Mouse (Mus musculus) limb, embryonic 13.5 days (tissue): ENCODE results near the gene Relt. TPM values are rescaled to one million over a fixed set of nuclear protein-coding genes. Genes with fewer than 3 reads are reported as not detected.
"Not testable (repeated sequence)": the region's sequence is repeated elsewhere in the genome, so short reads cannot be mapped to it uniquely, and the experiment has no call there.

Source experiments
- ATAC-seq: fragments of 200-750 bp; cut with Nextera tagmentation; 2 replicates; pipeline ENCODE4 v1.8.0; 2017; ENCODE audit warnings: low read depth, moderate number of reproducible peaks, moderate TSS enrichment; ENCODE audit not compliant: low FRiP score
- H3K27ac ChIP-seq: fragments of 300-500 bp; sonication (generic); 2 replicates; pipeline ENCODE4 v1.5.1; 2015; ENCODE audit warnings: inconsistent platforms, mild to moderate bottlenecking, moderate library complexity
- H3K27me3 ChIP-seq: fragments of 300-500 bp; sonication (generic); 2 replicates; pipeline ENCODE4 v1.6.1; 2015; ENCODE audit warnings: mild to moderate bottlenecking, inconsistent platforms
- H3K36me3 ChIP-seq: fragments of 300-500 bp; sonication (generic); 2 replicates; pipeline ENCODE4 v1.6.1; 2015; ENCODE audit warnings: inconsistent platforms, mild to moderate bottlenecking, moderate library complexity
- H3K4me1 ChIP-seq: fragments of 300-500 bp; sonication (generic); 2 replicates; pipeline ENCODE4 v1.6.1; 2015; ENCODE audit warnings: inconsistent platforms
- H3K4me2 ChIP-seq: fragments of 300-500 bp; sonication (generic); replicated peaks from 2 replicates; pipeline ENCODE4 v1.6.1; 2015; ENCODE audit warnings: inconsistent platforms, mild to moderate bottlenecking, moderate library complexity
- H3K4me3 ChIP-seq: fragments of 300-500 bp; sonication (generic); 2 replicates; pipeline ENCODE4 v1.5.1; 2015; ENCODE audit warnings: moderate library complexity, mild to moderate bottlenecking, inconsistent platforms
- H3K9ac ChIP-seq: fragments of 300-500 bp; sonication (generic); 2 replicates; pipeline ENCODE4 v1.6.1; 2015; ENCODE audit warnings: mild to moderate bottlenecking, inconsistent platforms
- H3K9me3 ChIP-seq: fragments of 300-500 bp; sonication (generic); 2 replicates; pipeline ENCODE4 v1.6.1; 2016; ENCODE audit warnings: inconsistent platforms
- WGBS: fragments of 180-500 bp; shearing (Covaris S2); methylation state at CpG from one replicate; pipeline ENCODE4 v1.1.7; 2015; 5-methylcytosine and 5-hydroxymethylcytosine counted together
- polyA plus RNA-seq: library from polyadenylated mRNA; unstranded; fragments of >200 nt; fragmentation: Nextera tagmentation; extraction: Ambion mirVana; gene quantifications from 2 replicates; pipeline ENCODE4 v1.2.1, GENCODE M21; 2015

The Relt gene
- polyA plus RNA-seq, 1 experiment from 2014 or later = 4.3 TPM

DNA sequence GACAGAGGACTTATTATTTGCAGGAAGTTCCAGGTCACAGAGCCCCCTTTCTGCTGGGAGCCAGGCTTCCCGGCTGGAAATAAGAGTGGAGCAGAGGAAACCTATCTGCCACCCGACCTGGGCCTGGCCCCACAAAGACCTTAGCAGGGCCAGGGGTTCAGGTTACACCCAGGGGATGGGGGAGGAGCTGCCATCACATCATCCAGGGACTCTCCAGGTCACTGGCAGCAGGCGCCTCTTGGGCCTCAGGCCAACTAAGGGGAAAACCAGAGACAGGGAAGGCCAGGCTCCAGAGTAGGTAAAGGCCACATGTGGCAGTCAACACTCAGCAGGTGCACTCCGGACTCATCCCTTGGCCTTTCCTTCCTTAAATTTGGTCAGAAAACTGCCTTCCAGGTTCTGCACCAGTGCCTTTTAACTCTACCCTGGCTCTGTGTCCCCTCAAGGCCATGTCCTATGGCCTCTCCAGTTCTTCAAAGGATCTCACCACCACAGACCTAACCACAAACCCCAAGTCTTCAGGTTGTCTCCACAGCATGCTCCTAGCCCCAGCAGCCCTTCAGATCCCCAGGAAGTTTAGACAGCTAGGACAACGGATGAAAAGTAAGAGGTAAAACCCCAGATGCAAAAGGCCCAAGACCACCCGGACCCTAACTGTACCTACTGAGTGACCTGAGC is 9.0 kb downstream of the Relt start:
- no peaks in the 10 kb centered on the region for H3K9me3 ChIP-seq
- H3K4me3 ChIP-seq = no peak overlapping the region
- H3K27ac ChIP-seq = 0 out of 2 replicates have a peak overlapping the region, but pooled peaks have one; percentile 10
- H3K27me3 ChIP-seq = no peaks in the 10 kb centered on the region
- peak overlapping the region; percentile 19; the same call in 1 of the 2 replicates for H3K9ac ChIP-seq
- no peak overlapping the region for H3K4me2 ChIP-seq
- H3K36me3 ChIP-seq = no peaks in the 10 kb centered on the region
- peaks cover 68% of the 10 kb centered on the region for H3K4me1 ChIP-seq
- 32% methylated on average over 6 of the region's 6 CpGs for WGBS
- ATAC-seq = no peak

DNA sequence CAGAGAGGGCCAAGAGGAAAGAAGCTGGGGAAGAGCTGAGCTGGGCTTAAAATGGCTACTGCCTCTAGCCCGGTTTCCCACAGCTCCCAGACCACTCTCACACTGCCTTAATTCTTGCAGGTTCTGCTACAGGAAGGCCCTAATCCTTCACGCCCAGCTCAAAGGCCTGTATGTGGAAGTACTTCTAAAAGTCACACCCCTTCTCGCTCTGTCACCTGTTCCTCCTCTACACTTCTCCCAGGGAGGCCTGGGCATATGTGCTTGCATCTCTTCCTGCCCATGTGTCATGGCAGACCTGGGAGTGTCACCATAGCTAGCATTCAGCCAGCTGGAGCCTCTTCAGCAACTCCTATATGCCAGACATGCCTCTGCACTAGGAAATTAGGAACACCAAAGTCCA is 9.8 kb downstream of the Relt start:
- no peak for ATAC-seq
- no peak overlapping the region for H3K4me3 ChIP-seq
- no peak overlapping the region for H3K9ac ChIP-seq
- H3K27ac ChIP-seq = 0 out of 2 replicates have a peak overlapping the region, but pooled peaks have one; percentile 33
- no peaks in the 10 kb centered on the region for H3K9me3 ChIP-seq
- no peak overlapping the region for H3K4me2 ChIP-seq
- 54% methylated on average over 3 of the region's 3 CpGs for WGBS
- H3K27me3 ChIP-seq = no peaks in the 10 kb centered on the region
- H3K4me1 ChIP-seq = peaks cover 66% of the 10 kb centered on the region
- no peaks in the 10 kb centered on the region for H3K36me3 ChIP-seq

DNA sequence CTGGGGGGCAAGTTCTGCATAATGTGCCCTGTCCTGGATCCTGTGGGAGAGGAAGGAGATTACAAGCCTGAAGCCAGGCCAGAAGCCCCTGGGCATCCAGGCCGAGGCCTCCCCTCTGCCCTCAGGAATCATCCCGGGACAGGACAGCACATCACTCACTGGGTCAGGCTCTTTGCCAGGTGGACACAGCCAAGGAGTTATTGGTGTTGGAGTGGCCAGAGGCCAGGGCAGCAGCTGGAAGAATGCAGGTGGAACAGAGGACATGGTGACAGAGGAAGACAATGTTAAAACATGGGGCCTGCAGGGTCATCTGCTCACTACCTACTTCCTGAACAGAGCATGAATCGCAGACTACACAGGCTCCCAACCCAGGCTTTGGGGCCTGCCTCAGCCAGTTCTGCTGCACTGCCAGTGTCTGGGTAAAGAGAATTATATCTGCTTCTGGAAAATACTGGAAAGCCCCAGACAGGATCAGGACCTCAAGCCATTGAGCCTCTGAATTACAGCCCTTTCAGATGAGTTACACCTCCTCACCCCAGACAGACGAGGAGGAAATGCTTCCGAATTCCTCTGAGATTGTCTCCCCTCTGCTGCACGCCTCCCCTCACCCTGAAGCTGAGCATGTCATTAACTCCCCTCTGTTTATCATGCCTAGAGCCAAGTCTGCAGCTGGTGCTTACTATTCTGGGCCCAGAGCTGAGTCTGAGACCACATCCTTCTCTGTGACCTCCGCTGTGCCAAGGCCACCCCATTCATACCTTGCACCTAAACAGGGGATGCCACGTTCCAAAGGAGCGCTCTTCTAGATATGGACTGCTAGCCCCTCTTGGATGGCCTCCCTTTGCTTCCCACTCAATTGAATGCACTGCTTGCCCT is 11.5 kb downstream of the Relt start:
- peaks cover 53% of the 10 kb centered on the region for H3K4me1 ChIP-seq
- ATAC-seq = no peak
- H3K9me3 ChIP-seq = no peaks in the 10 kb centered on the region
- no peaks in the 10 kb centered on the region for H3K27me3 ChIP-seq
- no peak overlapping the region for H3K9ac ChIP-seq
- WGBS = 68% methylated on average over 9 of the region's 9 CpGs
- H3K4me2 ChIP-seq = no peak overlapping the region
- no peak overlapping the region for H3K27ac ChIP-seq
- no peak overlapping the region for H3K4me3 ChIP-seq
- peaks cover 7% of the 10 kb centered on the region; the same call in 1 of the 2 replicates for H3K36me3 ChIP-seq

DNA sequence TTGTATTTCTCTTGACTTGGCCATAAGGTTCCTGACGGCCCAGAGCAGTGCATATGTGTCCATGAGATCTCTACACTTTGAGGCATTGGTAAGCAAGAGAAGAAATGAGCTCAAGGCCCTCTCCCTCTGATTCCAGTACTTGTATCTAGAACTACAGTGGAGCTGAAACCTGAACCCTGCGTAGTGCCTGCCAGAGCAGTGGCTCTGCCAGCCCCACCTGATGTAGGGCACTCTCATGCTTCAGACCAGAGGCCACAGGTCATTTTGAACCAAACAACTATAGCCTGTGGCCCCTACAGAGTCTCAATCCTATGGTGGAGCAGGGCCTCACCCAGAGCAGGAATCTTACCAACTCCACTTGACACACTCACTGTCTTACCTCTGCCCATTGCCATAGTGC is 13.7 kb downstream of the Relt start:
- 88% methylated on average over 2 of the region's 2 CpGs for WGBS
- Histone ChIP-seq H3K4me3 (no peak overlapping the region), H3K27ac (no peak overlapping the region), H3K9me3 (no peaks in the 10 kb centered on the region), H3K4me2 (no peak overlapping the region), H3K27me3 (no peaks in the 10 kb centered on the region), H3K36me3 (peaks cover 7% of the 10 kb centered on the region; the same call in 1 of the 2 replicates), H3K4me1 (peaks cover 54% of the 10 kb centered on the region), H3K9ac (no peak overlapping the region)
- no peak for ATAC-seq

DNA sequence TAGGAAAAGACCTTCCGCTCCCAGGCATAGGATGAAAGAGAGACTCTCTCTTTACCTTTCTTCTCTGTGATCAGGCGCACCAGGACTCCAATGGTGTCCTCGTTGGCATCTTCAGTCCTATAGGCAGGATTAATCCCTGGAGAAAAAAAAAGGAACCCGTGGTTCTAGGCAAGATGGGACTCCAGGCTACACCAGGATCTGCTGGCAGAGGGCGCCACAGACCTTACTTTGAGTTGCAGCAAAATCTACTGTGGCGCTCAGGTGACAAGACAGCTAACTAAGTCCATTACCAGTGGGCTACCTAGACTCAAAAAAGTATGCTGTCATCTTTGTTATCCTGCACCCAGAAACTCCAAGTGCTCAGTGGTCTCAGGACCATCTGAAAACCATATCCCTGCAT is 14.5 kb downstream of the Relt start:
- Histone ChIP-seq H3K9ac (no peak overlapping the region), H3K36me3 (peaks cover 7% of the 10 kb centered on the region; the same call in 1 of the 2 replicates), H3K4me1 (peaks cover 46% of the 10 kb centered on the region), H3K4me2 (no peak overlapping the region), H3K27ac (no peak overlapping the region), H3K4me3 (no peak overlapping the region), H3K9me3 (no peaks in the 10 kb centered on the region), H3K27me3 (no peaks in the 10 kb centered on the region)
- WGBS = 37% methylated on average over 6 of the region's 6 CpGs
- no peak for ATAC-seq

DNA sequence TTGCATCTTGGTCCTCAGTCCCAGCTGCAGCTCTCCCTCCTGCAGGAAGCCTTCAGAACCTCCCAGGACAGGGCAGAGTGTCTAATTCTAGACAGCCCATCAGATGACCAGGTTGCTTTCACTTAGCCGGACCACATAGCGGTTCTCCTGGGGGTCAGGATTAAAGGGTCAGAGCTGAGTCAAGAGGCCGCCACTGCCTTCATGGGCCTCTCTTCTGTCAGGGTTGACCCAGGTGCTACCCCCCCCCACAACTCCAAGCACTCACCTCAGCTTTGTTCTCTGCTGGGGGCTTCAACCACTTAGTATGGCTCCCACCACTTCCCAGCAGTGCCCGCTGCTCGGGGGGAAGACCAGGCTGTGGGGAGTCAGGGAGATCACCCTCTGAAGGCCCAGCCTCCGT is 16.1 kb downstream of the Relt start:
- no peak overlapping the region for H3K27ac ChIP-seq
- WGBS = 88% methylated on average over 6 of the region's 6 CpGs
- ATAC-seq = no peak

DNA sequence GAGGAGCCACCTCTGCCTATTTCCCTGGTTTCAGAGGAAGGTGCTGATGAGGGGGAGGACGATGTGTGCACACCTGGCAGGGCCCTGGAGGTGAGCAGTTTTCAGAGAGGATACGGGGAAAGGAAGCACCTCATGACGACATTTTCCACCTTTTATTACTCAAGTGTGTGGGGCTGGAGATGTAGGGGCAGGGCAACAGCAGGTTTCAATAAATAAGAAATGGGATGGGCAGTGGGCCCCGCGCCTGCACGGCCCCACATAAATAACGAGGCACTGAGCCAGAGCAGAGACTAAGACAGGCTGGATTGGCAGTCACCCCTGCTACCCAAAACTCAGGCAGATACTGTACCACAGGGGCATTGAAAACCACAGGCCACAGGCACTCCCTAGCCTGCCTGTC is 17.2 kb downstream of the Relt start:
- H3K9me3 ChIP-seq, H3K4me3 ChIP-seq, ATAC-seq, H3K27me3 ChIP-seq: not testable (repeated sequence)
- peaks cover 18% of the 10 kb centered on the region for H3K36me3 ChIP-seq
- 0 out of 2 replicates have a peak overlapping the region, but pooled peaks have one; percentile 23 for H3K4me2 ChIP-seq
- H3K4me1 ChIP-seq = peaks cover 23% of the 10 kb centered on the region
- H3K9ac ChIP-seq = 0 out of 2 replicates have a peak overlapping the region, but pooled peaks have one; percentile 31
- H3K27ac ChIP-seq = 0 out of 2 replicates have a peak overlapping the region, but pooled peaks have one; percentile 33
- WGBS = 23% methylated on average over 7 of the region's 7 CpGs

More for the DNA sequence above, 16.1 kb downstream of the Relt start:
- H3K4me1 ChIP-seq = peaks cover 34% of the 10 kb centered on the region
- H3K9ac ChIP-seq = no peak overlapping the region
- no peak overlapping the region for H3K4me3 ChIP-seq
- no peaks in the 10 kb centered on the region for H3K27me3 ChIP-seq
- no peaks in the 10 kb centered on the region for H3K9me3 ChIP-seq
- H3K36me3 ChIP-seq = peaks cover 11% of the 10 kb centered on the region
- no peak overlapping the region for H3K4me2 ChIP-seq

DNA sequence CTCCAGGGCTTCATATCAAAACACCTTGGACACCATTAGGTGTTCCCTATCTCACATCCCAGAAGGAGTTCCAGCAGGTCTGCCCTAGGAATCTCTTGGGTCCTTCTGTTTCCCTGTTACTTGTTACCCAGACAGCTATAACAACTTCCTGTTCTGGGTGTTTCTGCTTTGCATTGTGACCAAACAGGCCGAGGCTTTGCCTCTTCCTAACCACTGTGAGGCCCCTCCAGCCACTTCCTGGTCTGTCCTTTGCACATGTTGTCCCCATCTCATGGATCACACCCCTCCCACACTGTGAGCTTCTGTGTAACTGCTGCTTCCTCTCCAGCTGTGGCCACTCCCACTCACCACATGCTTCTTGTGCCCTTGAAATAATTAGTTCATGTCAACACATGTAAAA is 17.8 kb downstream of the Relt start:
- no peak overlapping the region for H3K4me2 ChIP-seq
- H3K36me3 ChIP-seq = peaks cover 18% of the 10 kb centered on the region
- H3K9ac ChIP-seq = no peak overlapping the region
- peaks cover 23% of the 10 kb centered on the region for H3K4me1 ChIP-seq
- H3K27me3 ChIP-seq = no peaks in the 10 kb centered on the region
- no peaks in the 10 kb centered on the region for H3K9me3 ChIP-seq
- no peak for ATAC-seq
- no peak overlapping the region for H3K4me3 ChIP-seq
- peak overlapping the region; percentile 58; the same call in 1 of the 2 replicates for H3K27ac ChIP-seq
- WGBS = 8% methylated on average over 1 of the region's 1 CpGs

DNA sequence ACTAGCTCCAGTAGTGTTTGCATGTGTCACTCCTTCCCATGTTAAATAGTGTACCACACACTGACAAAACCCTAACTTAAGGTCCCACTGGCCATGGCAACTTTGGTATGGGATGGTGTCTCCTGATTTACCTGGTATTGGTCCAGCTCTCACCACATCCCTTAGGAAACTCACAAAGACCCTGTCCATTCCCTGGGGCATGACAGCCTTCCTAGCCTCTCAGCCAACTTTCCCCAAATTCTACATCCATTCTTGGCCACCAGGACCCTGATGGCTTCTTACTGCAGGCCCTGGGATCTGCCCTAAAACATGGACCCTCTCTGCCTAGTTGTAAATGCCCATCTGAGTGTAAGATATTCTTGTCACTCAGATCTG is 18.2 kb downstream of the Relt start:
- Histone ChIP-seq H3K27ac (peak overlapping the region; percentile 58; the same call in 1 of the 2 replicates), H3K4me1 (peaks cover 25% of the 10 kb centered on the region), H3K9me3 (no peaks in the 10 kb centered on the region), H3K9ac (no peak overlapping the region), H3K27me3 (no peaks in the 10 kb centered on the region), H3K36me3 (peaks cover 18% of the 10 kb centered on the region), H3K4me2 (no peak overlapping the region), H3K4me3 (no peak overlapping the region)
- ATAC-seq = no peak

DNA sequence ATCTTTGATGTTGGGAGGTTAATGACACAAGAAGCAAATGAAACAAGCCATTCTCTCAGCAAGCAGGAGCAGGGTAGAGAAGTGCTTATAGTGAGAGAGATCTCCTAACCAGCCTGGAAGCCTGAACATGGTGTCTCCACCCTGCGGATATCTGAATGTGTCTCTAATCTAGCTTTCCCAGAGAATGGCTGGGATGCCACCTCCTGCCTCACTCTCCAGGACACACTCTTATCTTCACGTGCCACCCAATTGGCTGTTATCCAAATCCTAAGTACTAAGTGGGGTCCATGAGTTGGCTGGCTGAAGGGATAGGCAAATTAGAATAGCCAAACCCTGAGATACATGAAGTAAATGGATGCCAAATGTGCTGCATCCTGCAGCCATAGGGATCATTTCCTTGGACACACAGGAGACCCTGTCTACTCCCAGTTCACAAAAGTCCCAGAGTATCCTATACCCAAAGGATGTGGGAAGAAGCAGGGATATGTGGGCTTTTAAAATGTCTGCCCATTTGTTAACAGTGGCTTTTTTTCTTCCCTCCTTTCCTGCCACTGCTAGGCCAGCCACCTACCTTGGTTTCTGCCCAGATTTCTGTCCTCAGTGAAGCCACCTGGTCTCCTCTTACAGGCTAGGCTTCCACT is 18.7 kb downstream of the Relt start:
- H3K9ac ChIP-seq = no peak overlapping the region
- peaks cover 21% of the 10 kb centered on the region for H3K36me3 ChIP-seq
- no peak overlapping the region for H3K4me3 ChIP-seq
- no peaks in the 10 kb centered on the region for H3K9me3 ChIP-seq
- ATAC-seq = no peak
- no peaks in the 10 kb centered on the region for H3K27me3 ChIP-seq
- peaks cover 30% of the 10 kb centered on the region for H3K4me1 ChIP-seq
- no peak overlapping the region for H3K27ac ChIP-seq
- H3K4me2 ChIP-seq = no peak overlapping the region
- 77% methylated on average over 2 of the region's 2 CpGs for WGBS

DNA sequence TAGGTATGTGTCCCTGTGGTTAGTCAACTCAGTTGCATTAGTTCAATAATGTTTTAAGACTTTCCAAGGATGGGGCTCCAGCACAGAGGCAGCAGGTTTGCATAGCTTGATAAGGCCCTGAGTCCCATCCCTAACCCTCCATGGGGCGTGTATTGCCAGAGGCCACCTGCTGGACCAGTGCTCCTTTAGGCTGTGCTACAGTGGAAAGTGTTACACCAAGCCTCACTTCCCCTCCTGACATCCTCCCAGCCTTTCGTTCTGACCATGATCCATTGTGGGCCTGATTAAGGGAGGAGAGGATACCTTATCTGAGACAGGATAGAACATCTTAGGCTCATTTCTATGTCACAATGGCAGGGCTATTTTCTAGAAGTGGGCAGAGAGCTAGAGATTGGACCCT is 19.4 kb downstream of the Relt start:
- no peak overlapping the region for H3K4me2 ChIP-seq
- no peaks in the 10 kb centered on the region for H3K27me3 ChIP-seq
- H3K4me1 ChIP-seq = peaks cover 34% of the 10 kb centered on the region
- no peak overlapping the region for H3K27ac ChIP-seq
- H3K36me3 ChIP-seq = peaks cover 27% of the 10 kb centered on the region
- H3K4me3 ChIP-seq = no peak overlapping the region
- WGBS = 88% methylated on average over 2 of the region's 2 CpGs
- H3K9me3 ChIP-seq = no peaks in the 10 kb centered on the region
- H3K9ac ChIP-seq = no peak overlapping the region
- no peak for ATAC-seq

DNA sequence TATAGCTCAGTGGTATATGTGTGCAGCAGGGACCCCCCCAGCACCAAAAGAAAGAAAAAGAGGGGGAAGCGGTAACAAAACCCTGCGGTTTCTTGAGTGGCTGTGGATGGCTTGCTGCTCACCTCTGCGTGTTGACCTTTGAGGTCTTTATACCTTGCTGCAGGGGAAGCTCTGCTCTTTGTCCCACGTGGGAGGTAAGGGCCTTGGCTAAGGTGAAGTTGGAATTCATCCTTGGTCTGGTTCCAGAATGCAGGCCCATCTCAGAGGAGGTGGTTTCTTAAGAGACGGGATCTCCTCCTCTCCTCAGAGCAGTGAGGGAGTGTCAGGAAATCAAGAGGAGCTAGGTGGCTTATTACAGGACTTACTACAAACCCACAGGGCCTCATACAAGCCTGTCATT is 21.1 kb downstream of the Relt start:
- no peak for ATAC-seq
- Histone ChIP-seq H3K9me3 (no peaks in the 10 kb centered on the region), H3K4me3 (no peak overlapping the region), H3K4me1 (peaks cover 40% of the 10 kb centered on the region), H3K27me3 (no peaks in the 10 kb centered on the region), H3K36me3 (peaks cover 36% of the 10 kb centered on the region), H3K9ac (no peak overlapping the region), H3K4me2 (no peak overlapping the region), H3K27ac (no peak overlapping the region)
- WGBS = 92% methylated on average over 5 of the region's 5 CpGs
